Mouse (Mus musculus) adrenal gland, postnatal 4 days (tissue): ENCODE data around the gene Rassf2. TPM values are rescaled to one million over a fixed set of nuclear protein-coding genes. Genes with fewer than 3 reads are reported as not detected.
A peak's percentile ranks its signal among the peaks of the same experiment; 100 is the strongest.

ENCODE experiments used
- DNase-seq, 2 experiments: peaks; one replicate each; pipeline ENCODE4 v3.0.0; 2021 to 2022; ENCODE audit warnings: low spot score in 2 of 2, mixed read lengths in 2 of 2
- long read RNA-seq, 2 experiments: library from polyadenylated mRNA; stranded (forward); transcript quantifications; one replicate each; pipeline ENCODE4 v2.0.0; 2021
- total RNA-seq, 2 experiments: library from RNA; stranded (reverse); gene quantifications; 2 replicates each; pipeline ENCODE4 v1.2.3; 2021

Gene Rassf2
- total RNA-seq = 10 to 100 TPM; 14.5 to 16.7 TPM
- long read RNA-seq, experiment 1, full-length matches to known transcripts = 2 of 8 reads
- long read RNA-seq, experiment 1, partial matches to known transcripts = 1 of 8 reads
- long read RNA-seq, experiment 1, other reads (novel, unspliced or antisense) = 5 of 8 reads
- long read RNA-seq, experiment 2, full-length matches to known transcripts = 4 of 14 reads
- long read RNA-seq, experiment 2, partial matches to known transcripts = 5 of 14 reads
- long read RNA-seq, experiment 2, other reads (novel, unspliced or antisense) = 5 of 14 reads

DNA sequence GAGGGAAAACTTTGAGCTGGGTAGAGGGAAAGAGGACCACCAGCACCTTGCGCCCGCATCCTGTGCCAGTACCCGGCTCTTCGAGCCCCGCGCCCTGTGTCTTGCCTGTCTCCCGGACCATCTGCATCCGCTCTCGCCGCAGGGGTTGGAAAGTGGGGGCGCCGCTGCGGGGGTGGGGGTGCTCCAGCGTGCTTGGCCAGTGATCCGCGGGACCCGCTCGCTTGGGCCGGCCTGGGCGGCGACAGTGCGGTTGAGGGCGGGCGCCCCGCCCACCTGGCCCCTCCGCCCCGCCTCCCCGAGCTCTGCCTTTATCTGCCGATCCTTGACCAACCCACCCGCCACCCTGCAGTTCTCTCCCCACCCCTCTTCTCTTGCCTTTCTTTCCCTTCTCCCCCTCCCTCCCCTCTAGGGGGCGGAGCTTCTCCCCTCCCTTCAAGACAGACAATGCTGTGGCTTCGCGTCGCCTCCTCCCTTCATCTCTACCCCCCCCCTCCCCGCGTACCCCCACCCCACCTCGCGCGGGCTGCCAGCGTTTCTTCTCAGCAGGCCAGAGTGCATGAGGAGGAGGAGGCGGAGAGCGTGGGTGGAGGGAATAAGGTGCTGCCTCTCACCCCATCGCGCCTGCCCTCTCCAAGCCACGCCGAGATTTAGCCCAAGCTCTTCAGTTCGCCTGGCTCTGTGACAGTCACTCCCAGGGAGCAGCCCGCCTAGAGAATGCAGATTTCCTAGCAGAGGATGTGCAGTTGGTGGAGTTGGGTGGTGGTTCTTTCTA, at the start of gene Rassf2:
Rassf2 (minus strand) TSS at position 613 of the 772 bp plus-strand sequence.
- peak; percentile 26 to 39 for DNase-seq

DNA sequence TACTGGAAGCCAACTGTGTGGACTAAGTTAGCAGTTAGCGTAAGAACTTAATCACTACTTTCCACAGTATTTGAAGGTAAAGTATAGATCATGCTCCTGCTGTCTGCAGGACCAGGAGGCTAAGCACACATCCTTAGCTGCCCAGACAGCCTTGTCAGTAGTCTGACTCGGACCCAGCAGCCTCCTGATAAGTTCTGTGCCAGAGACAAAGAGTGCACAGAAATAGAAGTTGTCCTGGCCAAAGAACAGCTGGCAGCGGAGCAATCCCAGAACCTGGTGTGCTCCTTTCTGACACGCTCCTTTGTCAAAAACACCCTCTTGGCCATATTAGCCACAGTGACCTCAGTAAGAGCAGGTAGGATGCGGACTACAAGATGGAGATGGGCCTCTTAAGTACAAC, 49.1 kb upstream of the Rassf2 start:
- DNase-seq = no peak

DNA sequence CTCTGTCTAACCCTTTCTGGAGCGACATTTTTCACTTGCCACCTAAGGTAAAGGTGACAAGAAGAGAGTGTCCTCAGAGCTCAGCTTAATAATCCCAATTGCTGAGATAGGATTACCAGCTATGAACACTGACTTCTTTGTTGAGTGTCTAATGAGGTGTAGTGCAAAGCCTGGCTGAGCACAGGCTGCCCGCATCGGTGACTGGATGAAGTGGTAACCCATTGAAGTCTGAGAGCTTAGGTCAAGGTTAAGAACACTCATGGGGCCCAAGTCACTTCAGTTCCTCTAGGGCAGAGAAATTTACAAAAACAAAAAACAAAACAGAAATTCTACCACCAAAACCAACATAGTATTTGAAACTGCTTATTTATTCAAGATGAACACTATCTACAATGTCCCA, 43.0 kb upstream of the Rassf2 start:
- DNase-seq = no peak

DNA sequence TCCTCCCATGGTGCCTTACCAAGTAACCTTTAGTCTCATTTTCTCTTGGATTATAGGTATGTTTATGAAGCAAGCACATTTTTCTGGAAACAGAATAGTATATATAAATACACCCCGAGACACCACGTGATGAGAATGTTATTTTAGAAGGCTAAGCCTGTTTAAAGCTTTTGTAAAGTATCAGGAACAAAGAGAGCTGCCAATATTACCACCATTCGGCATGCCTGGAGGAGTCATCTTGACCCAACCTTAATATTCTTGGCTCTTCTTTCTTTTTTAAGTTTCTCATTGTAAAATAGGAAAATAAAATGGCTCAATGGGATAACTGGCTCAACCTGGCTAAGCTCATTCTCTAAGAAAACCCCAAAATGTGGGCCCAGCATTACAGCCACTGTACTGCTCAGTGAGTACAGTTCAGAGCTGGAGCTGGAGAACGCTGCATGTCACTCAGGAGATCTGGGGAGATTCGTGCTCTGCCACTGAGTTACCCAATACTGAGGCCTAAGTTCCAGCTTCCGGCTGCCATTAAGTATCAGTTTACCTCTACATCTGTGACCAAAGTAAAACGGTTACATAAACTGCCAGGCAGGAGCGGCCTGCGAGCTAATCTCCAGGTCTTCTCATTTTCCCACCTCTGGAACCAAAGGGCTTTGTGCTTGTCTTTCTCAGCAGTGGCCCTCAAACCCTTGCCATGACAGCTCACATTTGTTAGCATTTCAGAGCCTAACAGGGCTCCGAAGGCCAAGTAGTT, 40.1 kb upstream of the Rassf2 start:
- DNase-seq = no peak

DNA sequence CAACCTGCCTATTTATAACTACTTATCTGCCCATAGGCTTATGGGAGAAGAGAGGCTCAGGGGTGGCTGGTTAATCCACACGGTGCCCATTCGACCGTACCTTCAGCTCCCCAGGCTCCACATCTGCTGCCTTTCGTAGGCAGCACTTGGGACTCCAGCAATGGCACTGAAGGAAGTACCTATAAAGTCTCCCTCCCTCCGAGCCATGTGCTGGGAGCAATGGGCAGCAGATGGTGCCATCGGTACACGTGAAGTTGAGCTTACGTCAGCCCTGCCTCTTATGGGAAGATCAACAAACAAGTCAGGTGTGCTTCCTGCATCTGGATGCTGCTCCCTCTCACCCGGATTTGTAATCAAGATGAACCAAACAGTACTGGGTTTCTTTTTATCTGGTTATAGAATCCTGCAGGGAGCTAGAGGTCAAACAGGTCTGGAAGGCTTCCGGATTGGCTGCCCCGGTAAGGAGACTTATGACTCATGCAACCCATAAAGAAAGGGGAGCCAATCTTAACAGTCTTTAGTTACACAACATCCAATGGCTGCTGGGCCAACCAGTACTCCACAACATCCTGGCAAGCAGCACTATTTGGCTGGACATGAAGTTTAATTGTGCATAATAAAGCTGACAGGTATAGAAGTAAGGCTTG, 34.2 kb upstream of the Rassf2 start:
- no peak for DNase-seq

DNA sequence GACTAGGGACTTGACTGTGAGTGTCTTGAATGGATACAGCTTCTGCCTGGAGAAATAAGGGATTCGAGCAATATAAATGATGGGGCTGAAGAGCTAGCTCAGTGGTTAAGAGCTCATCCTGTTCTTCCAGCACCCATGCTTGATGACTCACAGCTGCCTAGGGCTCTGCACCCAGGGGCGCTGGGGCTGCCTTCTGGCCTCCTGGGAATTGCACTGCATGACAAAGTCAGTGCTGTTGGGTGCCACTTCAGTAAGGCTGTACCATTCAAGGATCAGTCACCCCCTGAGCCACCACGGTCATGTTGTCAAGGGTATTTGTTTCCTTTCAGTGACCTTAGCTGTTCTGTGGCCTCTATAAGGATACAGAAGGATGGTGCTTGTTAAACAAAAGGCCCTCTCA, 33.7 kb upstream of the Rassf2 start:
- DNase-seq = no peak

DNA sequence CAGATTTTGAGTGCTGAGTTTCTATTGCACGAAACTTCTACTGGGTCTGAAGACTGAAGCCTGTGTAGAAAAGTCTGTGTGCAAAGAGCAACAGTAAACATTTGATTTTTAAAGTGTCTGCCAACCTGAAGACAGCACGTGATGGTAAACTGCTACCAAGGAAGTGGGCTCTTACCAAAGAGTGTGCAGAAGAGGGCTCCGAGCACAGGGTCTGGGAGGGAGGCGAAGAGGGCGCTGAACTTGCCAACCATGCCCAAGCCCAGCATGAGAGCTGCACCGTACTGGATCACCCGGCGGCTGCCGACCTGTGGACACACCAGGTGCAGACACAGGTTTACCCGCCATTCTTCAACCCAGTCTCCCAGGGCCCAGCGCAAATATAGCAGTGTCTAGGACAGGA, 31.8 kb upstream of the Rassf2 start:
- no peak for DNase-seq

DNA sequence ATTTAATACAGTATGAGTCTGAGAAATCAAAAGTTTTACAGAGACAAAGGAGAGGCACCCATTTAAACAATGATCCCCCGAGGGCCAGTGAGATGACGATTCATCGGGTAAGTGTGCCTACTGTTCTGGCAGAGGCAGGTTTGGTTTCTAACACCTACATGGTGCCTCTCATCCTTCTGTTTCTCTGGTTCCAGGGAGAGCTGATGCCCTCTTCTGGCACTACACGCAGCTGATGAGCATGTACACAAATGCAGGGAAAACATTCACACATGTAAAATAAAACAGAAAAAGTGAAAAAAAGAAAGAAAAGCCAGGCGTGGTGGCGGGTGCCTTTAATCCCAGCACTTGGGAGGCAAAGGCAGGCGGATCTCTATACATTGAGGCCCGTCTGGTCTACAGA, 29.9 kb upstream of the Rassf2 start:
- DNase-seq = no peak

DNA sequence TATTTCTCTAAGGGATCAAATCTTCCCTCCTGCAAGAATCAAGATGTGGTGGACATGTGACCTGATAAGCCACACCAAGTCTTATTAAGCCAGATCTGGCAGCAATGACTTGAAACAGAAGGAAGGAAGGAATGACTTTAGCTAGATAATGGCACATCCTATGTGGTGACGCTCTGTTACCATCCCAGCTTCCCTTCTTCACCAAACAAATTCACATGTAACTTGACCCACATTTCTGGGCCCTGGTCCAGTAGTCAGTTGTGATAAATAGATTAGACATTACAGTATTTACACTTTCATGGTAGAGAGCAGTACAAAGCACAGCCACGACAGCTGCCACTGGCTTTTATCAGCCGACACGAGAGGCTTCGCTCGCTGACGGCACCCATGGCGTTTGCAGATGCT, 25.3 kb upstream of the Rassf2 start:
- no peak for DNase-seq

DNA sequence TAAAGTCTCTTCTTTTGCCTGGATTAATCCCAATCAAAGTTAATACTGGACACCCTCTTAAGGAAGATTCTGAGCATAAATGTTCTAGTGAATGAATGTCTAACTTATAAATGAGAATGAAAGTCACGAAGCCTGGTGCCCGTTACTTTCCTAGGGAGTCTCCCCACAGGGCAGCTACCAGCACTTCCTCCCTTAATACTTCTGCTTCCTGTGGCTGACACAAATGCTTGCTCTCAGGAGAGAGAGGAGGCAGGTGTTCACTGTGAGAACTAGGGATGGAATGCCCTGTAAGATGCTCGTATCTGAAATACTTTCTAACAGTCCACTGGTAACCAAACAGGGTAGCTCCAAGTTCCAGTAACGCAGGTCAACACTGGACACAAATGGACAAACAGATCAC, 23.8 kb upstream of the Rassf2 start:
- no peak for DNase-seq

DNA sequence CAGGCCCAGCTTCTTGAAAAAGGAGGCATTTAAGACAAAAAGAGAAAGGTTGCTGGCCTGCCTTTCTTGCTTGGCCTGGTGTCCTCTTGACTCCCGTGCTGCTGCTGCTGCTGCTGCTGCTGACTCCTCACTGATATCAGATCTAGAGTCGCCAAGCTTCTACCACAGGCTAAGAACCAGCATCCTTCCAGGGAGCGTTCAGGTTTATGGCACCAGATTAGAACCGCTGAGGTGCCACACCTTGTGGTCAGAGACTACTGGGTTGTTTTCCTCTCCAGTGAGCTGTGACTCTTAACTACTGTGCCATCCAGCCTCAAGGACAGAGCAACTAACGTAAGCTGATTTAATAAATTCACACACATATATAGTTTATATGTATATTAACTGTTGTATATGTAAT, 21.7 kb upstream of the Rassf2 start:
- no peak for DNase-seq

DNA sequence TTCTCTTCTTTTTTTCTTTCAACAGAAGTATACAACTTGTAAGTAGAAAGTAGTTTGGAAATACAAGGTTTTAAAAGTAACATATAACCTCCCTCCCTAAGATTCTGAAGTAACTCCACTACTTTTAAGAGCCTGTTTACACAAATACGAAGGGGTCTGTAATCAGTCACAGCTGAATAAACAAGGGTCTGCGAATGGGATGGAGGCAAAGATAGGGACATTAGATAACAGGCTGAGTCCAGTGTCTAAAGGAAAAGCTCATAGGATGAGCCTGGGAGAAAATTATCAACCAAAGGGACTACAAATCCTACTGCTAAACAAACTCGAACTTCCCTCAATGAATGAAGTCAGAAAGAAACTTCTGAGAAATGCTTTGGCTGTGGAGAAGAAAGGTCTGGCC, 19.9 kb upstream of the Rassf2 start:
- no peak for DNase-seq

DNA sequence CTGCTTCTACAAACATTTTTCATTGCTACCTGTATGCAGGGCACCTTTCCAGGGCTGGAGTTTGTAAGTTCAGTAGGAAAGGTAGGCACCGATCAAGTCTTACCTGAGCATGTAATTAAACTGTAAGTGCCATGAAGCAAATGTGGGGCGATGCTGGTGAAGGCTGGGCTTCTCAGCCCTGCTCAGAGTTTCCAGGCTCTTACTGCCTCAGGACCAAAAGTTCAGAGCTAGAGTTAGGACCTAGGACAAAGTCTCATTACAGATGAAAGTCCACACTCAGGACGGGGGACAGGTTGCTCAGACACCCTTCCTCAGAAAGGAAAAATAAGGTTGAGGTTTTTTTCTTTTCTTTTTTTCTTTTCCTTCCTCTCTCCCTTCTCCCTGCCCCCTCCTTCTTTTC, 19.4 kb upstream of the Rassf2 start:
- no peak for DNase-seq

DNA sequence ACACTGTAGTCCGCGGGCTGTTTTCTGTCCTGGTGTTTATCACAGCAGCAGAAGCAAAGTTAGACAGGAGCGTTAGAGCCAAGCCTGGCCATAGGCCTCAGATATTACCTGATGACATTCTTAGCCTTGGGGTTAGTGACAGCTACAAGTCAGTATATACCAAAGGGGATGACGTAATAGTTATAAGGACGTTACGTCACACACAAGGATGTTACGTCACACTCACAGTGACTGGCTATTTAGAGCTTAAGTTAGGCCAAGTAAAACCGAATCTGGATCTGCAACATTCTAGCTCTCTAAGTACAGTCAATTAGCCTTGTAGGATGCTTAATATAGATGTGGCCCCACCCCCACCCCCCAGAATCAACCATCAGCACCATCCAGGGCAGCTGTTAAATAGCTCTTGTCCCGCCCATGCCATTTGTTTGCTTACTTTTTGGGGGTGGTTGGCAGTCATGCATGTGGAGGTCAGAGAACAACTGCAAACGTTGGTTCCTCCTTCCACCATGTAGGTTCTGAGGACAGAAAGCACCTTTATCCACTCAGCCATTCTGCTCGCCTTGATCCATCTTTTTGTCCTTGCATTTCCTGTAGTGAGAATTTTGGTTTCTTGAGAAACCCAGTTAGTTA, 18.2 kb upstream of the Rassf2 start:
- no peak for DNase-seq

DNA sequence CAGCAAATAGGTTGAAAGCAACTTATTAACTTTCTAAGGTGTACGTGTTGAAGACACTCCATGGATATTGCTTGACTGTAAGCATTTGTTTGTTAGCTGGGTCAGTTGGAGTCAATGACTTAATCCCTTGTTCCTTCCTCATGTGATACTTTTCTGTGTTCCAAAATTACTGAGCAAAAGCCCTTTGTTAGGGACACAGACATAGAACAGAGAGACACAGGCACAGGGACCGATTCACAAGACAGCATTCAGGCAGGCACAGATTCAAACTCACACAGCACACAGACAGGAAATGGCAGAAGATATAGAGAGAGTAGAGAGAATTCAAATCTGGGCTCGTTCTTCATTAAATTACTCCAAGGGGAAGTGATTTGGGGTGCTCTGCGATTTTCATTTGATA, 17.3 kb upstream of the Rassf2 start:
- no peak for DNase-seq

DNA sequence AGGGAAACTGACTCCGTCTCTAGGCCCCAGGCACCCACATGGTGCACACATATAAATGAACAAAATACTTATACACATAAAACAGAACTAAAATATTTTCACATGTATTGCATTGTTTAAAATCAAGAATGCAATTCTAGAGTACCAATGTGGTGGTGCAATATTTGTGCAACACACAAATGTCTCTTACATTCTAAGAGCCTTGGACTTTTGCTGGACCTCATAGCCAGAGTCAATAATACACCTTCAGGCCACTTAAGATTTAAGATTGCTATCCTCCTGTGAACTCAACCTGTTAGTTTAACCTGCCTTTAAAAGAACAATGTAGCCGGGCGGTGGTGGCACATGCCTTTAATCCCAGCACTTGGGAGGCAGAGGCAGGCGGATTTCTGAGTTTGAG, 16.6 kb upstream of the Rassf2 start:
- no peak for DNase-seq

DNA sequence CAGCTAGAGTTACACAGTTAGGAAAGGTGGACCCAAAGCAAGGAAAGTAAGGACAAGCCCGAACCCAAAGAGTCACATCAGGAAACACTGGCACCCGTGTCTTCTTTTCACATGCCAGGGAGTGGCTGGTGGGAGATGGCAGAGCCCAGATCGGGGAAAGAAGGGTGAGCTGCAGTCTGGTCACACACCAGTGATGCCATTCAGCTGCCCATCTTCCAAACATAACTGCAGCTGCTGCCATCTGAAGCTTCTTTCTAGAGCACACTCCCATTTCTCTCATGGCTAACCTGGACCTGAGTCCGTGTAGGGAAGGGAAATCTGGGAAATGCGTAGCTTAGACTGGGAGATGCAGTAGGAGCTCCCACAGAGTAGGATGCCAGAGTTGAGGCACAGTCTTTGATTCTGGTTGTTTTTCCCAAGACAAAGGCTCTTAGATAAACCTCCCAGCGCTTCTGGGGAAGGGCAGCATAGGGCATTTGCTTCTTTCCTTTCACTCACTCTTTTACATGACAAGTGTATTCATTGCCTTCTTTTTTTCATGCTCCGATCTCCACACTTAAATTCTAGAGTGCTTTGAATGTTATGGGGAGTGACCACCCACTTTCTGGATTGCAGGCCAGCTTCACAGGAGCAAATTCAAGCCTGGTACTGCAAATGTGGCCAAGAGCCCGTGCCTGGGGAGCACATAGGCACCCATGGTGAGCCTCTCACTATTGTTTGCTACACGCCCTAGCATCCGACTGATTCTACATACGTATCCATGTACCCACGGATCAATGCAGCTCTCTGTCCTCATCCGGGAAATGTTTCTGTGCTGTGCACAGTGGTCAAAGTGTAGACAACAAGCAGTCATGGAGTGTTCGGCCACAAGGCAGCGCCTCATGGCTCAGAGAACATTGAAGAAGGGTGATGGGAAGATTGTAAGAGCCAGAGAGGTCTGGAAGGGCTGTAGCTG, 14.5 kb upstream of the Rassf2 start:
- DNase-seq = no peak

DNA sequence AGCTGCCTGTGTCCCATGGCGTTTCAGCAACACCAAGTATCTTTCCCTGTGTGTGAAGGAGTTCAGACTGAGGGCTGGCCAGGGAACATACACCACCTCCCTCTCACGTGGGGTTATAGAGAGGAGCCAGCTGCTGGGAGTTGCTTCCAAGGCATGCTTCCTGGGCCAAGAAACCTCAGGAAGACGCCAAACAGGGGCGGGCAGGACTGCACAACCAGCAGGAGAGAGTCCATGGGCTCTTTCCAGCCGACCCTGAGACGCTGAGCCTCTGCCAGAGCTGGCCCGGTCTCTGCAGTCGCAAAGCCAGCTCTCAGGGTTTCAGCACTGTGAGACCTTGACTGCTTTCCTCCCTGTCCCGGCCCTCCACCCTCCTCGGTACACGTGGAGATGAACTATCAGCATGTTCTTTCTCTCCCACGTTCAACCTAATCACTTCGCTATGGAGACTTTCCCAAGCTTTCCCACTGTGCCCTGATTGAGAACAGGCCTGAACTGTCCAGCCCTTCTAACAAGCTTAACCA, 13.1 kb upstream of the Rassf2 start:
- peak; percentile 27 to 47 for DNase-seq

DNA sequence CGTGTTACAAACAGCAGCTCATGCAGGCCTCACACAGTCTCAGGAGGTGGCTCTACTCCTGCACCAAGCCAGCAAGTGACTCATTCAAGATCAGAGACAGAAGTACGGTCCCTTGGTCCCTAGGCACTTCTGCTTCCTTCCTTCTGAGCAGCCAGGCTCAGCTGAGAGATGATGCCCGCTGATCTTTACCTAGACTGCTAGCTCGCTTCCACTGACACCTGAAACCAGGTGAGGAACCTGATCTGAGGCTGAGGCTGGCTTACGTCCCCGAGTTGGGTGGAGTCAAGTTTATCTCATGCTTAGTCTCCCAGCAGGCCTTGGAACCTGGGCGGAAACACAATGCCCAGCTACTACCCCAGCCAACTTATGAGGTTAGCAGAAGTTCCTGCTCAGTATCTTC, 9.8 kb upstream of the Rassf2 start:
- no peak for DNase-seq

DNA sequence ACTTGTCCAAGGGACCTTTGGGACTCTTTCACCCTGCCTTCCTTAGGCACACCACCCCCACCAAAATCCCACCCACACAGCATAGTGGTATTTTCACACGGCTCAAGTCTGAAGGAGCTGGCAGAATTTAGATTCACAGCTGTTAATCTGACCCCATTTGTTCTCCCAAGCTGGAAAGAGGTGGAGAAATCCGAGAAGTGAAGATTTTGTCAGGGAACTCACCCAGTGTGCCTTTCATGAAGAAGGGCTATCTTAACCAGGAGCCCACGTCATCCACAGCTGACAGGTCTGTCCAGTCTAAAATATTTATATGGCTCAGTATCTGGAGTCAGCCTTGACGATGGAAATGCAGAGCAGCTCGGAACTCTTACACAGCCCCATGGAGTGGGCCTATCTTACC, 6.3 kb upstream of the Rassf2 start:
- no peak for DNase-seq
